Mouse (Mus musculus) ovary, postnatal 14 days (tissue): Measurements from ENCODE around the gene Cd28.
"Not testable (repeated sequence)": the region's sequence is repeated elsewhere in the genome, so short reads cannot be mapped to it uniquely, and the experiment has no call there.

Experiments
- DNase-seq: peaks from one replicate; pipeline ENCODE4 v3.0.0; 2022; ENCODE audit warnings: low spot score

Cd28 gene

DNA sequence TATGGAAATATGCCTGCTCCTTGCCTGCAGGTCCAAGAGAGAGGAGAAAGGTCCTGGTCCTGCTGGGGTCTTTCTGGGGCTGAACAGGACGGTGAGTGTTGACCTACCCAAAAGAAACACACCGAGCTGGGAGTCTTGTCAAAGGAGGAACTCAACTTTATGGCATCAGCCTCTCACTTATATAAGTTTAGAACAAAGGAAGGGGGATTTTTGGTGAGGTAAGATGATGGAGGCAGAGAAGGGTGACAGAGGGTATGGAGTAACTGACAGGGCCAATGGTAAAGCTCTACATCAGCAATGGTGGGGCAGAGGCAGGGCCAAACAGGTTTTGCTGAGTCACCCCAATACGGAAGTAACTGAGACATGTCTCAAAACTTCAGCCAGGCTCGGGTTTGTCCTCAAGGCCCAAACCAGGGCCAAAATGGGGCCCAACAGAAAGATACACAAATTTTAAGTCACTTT is 84.6 kb downstream of the Cd28 start:
- no peak for DNase-seq

DNA sequence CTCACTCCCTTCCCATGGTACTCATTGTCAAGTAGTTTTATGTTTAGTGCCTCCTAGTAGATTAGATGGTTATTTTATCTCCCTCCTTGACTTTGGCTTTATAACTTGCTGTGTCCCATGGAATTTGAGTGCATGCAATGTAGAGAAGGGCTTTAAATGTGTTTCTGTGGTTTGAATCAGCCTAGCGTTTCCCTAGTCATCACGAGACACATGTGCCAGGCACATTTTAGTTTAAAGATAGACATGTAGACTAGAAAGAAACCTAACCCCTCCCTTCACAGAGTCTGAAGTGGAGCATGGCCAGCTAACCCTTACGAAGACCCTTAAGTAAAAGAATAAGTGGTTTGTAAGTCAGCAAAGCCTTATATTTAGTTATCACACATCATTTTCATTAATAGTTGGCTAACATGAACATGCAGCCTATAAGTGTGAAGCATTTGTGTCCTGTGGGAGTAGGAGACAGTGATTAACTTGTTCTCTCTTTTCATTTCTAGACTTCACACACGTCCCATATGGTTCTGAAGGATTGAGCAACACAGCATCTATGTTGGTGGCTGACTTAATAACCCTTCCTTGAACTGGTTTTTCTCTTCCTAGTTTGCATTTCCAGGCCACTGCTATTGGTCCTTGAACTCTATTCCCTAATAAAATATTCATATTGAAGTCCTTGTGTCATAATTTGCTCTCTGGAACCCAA is 86.7 kb downstream of the Cd28 start:
- no peak for DNase-seq

DNA sequence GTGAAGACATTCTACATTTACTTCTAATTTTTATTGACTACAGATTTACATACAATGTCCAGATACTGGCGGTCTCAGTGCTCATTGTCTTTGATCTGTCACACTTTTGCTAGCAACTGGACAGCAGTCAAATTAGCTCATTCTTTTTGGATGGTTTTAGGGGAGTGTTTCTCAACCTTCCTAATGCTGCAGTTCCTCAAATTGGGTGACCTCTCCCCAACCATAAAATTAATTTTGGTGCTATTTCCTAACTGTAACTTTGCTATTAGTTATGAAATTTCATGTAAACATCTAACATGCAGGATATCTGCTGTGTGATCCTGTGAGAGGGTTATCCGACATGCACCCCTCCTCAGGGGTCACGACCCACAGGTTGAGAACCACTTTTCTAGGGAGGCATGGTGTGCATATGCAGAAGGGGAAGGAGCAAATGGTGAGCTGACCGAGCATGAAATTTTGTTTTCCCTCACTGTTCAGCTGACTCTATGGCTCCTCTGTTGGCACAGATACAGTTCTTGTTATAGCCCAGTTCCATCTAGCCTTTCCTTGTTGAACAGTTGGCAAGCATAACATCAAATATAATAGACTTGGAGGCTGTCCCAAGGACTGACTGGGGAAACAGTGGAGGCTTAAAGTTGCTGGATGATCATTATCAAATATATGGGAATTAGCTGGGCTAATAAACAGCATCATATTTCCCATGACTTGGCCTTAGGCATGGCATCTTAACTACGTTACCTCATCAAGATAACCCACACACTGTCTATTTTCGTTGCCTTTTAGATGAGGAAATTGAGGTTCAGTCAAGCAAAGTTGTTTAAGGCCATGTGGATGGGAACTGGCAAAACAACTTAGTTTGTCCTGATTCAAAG is 87.5 kb downstream of the Cd28 start:
- no peak for DNase-seq

DNA sequence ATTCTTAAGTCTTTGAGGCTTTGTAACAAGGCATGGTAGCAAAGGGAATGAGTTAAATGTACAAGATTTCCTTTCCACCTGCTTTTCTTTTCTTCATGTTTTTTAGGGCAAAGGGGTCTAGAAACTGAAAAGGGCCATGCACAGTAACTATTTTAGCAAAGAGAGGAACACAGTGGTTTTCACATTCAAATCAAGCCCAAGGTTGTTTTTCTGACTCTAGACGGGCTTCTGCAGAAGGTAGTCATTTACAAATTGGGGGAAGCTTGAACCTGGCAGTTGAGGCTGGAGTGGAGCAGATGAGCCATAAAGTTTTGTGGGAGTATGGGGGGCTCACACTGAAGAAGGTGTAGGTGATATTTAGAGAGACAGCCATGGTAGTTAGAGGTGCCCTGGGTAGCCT is 88.6 kb downstream of the Cd28 start:
- no peak for DNase-seq

DNA sequence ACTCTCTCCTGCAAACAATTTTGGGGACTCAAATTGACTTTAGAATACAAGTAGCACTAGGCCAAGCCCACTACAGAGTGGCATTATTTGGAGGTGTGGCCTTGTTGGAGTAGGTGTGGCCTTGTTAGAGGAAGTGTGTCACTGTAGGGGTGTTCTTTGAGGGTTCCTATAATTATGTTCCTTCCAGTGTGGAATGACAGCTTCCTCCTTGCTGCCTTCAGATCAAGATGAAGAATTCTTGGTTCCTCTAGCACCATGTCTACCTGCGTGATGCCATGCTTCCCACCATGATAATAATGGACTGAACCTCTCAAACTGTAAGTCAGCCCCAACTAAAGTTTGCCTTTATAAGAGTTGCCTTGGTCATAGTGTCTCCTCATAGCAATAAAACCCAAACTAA is 91.1 kb downstream of the Cd28 start:
- DNase-seq = no peak

DNA sequence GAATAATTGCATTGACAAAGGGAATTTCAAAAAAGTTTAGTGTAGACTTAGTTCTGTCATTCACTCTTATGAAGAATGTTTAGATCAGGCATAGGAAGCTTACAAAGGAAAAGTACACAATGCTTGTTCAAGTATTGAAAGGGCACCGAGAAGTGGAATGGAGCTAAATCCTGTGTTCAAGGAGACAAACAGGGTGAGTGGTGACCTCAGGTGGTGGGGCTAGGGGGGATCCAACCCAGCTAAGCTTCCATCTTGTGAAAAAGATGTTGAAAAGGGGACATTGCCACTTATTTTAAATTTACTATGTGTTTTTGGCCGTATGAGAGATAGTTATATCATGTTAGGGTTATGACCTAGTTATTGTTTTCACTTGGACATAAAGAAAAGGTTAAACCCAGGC is 91.9 kb downstream of the Cd28 start:
- no peak for DNase-seq

DNA sequence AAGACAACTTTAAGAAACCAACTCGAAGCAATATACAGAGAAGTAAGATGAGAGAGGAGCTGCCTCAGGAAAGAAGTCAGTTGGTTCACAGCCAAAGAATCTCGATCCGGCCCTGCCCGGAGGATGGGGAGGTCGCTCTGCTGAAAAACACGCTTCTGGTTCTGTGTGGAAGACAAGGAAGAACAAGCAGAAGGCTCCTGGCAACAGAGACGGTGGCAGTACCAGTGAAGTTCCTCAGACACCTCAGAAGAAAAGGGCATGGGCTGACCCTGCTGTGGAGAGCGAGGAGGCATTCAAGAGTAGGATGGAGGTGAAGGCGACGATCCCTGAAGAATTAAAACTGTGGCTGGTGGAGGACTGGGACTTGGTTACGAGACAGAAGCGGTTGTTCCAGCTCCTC is 92.6 kb downstream of the Cd28 start:
- no peak for DNase-seq

DNA sequence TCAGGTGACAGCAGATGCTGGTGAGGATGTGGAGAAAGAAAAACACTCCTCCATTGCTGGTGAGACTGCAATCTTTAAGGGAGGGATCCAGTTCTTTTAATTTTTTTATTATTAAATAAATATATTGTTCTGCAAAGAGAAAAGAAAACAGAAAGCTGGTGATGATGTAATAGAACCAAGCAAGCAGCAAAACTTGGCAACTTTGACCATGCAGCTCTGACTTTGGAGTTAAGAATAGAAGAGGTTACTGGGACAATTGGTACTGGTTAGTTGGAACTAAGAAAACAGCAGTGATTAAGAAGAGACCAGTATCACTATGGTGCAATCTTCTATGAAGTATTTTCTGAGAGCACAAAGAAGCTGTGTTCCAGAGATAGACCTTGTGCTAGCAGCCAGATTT is 94.2 kb downstream of the Cd28 start:
- no peak for DNase-seq

DNA sequence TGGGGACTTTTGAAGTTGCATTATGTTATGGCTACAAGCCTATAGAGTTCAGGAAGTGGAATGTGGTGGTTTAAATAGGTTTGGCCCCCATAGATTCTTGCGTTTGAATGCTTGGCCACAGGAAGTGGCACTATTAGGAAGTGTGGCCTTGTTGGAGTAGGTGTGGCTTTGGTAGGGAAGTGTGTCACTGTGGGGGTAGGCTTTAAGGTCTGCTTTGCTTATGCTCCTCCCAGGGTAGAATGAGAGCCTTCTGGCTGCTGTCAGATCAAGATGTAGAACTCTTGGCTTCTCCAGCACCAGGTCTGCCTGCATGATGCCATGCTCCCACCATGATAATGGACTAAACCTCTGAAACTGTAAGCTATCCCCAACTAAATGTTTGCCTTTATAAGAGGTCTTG is 95.4 kb downstream of the Cd28 start:
- no peak for DNase-seq

DNA sequence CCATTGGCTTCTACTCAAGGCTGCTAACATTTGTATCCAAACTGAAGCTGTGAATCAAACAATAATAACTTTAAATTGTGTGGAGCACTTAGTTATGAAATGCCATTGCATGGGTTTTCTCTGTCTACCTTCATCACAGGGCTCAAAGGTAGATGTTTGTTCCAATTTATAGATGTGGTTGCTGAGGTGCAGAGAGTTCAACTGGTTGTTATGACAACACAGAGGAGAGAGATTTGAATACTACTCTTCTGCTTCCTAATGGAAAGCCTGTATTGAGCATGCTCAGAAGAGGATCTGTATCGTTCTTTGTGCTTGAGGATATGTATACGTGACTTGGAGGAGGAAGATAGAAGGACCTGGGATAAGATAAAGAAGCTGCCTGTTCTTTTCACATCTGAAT is 96.8 kb downstream of the Cd28 start:
- DNase-seq = no peak

DNA sequence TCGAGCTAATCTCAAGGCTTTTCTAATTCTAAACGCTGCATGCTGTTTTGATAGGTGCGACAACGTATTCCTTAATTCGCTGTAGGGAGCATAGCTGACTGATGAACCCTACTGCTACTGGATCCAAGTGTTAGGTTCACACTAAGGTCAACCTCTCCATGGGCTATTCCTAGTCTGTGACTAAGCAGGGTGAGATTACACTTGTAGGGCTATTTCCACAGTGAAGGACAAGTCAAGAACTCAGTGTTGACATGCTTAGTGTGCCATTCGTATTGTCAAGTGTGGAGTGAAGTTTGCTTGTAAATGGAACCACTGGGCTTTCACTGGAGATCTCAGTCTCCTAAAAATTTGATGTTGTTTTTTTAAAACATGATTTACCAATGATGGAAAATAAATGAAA is 99.3 kb downstream of the Cd28 start:
- no peak for DNase-seq

DNA sequence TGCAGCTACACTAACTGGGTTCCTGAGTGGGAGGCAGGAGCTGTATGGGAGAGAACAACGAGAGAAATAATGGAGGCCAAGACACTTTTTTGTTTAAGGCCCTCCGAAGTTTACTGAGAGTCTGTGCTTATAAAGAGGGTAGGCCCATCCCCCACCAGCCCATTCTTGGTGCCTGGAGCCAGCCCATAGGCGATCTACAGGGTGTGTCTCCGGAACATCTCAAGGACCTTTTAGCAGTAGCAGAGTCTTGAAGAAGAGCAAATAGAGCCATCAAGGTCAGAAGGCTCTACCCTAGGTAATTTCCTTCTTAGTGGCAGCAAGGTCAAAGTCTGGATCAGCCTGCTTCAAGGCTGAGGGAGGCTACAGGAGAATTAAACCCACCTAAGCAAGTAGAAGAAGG is 101.9 kb downstream of the Cd28 start:
- DNase-seq = not testable (repeated sequence)

DNA sequence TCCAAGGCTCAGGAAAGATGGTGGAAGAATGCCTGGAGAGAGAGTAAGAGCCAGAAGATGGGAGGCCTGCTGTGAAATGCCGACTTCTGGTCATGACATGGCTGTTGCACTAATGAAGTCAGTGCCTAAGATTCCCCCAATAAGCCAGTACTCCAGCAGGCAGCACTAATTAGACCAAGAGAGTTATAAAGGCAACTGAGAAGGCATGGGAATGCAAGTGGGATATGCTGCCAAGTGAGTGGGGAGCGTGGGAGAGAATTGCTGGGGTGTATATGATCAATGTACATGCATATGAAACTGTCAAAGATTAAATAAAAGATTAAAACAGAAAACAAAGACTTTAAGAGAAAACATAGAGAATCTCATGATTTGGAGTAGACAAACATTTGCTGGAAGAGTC is 103.4 kb downstream of the Cd28 start:
- DNase-seq = no peak

DNA sequence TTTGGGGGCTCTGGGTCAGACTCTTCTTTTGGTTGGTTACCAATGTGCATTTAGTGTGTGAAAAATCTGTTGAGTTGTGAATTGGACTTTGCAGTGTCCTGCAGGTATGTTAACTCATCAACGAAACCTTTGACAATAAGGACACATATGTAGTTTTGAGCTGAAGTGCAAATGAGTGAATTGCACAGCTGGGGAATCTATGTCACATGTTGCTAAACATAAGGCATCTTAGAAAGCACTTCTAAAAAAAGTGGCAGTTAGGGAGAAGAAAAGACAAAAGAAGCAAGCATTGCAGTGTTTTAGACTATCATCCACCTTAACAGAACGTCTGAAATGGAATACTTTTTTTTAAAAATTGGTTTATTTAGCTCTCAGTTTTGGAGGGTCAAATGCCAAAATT is 104.4 kb downstream of the Cd28 start:
- DNase-seq = no peak

DNA sequence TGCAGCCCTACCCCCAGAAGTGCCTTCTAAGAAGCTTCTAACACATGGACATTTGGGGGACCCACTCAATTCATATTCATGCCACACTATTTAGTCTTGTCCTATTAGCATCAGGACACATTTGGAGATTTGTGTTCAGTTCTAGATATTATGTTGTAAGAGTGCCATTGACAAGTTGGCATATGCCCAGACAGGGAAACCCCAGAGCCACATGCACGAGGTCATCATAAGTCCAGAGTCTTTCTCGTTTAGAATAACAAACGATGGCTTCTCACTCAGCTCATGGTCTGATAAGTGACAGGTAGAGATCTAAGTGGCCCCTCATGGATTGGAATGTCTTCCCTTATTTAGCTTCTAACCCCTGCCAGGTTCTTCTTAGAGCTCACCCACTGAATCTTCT is 105.0 kb downstream of the Cd28 start:
- no peak for DNase-seq
